Mouse (Mus musculus) G1E (cell line): ENCODE measurements around the gene Trex1. TPM values are rescaled to one million over a fixed set of nuclear protein-coding genes. Genes with fewer than 3 reads are reported as not detected.

Experiments
- ATAC-seq: 2 replicates; pipeline ENCODE4 v1.8.0; 2016; ENCODE audit warnings: mild to moderate bottlenecking; ENCODE audit not compliant: insufficient number of reproducible peaks, poor library complexity, low FRiP score, severe bottlenecking; ENCODE audit errors: extremely low read depth
- DNase-seq: peaks from one replicate; pipeline ENCODE4 v3.0.0; 2012; ENCODE audit warnings: low spot score
- H3K27me3 ChIP-seq: 2 replicates; pipeline ENCODE4 v1.6.1; 2012; ENCODE audit warnings: mild to moderate bottlenecking, low read length, inconsistent platforms; ENCODE audit not compliant: insufficient read depth
- H3K36me3 ChIP-seq: replicated peaks from 2 replicates; pipeline ENCODE3; 2012; ENCODE audit warnings: mild to moderate bottlenecking, inconsistent platforms
- H3K4me1 ChIP-seq: 2 replicates; pipeline ENCODE4 v1.6.1; 2012; ENCODE audit warnings: low read depth, low read length, inconsistent platforms, mixed read lengths; ENCODE audit not compliant: insufficient read depth
- H3K4me3 ChIP-seq: 2 replicates; pipeline ENCODE4 v1.5.1; 2012; ENCODE audit warnings: low read depth, mild to moderate bottlenecking, inconsistent platforms, low read length, moderate library complexity, mixed read lengths
- H3K9me3 ChIP-seq: replicated peaks from 2 replicates; pipeline ENCODE4 v1.6.1; 2012; ENCODE audit warnings: inconsistent platforms
- CTCF ChIP-seq: IDR thresholded peaks from 2 replicates; pipeline ENCODE4 v1.5.1; 2012; ENCODE audit warnings: low read depth, low read length, inconsistent platforms, mixed read lengths
- GATA1 ChIP-seq: IDR thresholded peaks from 2 replicates; pipeline ENCODE4 v1.6.1; 2012; ENCODE audit warnings: borderline replicate concordance, low read length, inconsistent platforms, mixed read lengths
- GATA2 ChIP-seq: IDR thresholded peaks from 2 replicates; pipeline ENCODE4 v1.6.1; 2012; ENCODE audit warnings: low read depth, low read length, inconsistent platforms, borderline replicate concordance
- POLR2AphosphoS5 ChIP-seq: IDR thresholded peaks from 2 replicates; pipeline ENCODE4 v1.6.1; 2012; ENCODE audit warnings: low read depth, low read length, inconsistent platforms; ENCODE audit not compliant: insufficient replicate concordance
- TAL1 ChIP-seq: conservative IDR thresholded peaks from 2 replicates; pipeline ENCODE4 v1.6.1; 2012; ENCODE audit warnings: low read depth, low read length, inconsistent platforms, mixed read lengths
- polyA plus RNA-seq: library from polyadenylated mRNA; stranded (reverse); fragments of >175 nt; gene quantifications from 2 replicates; pipeline ENCODE4 v1.2.3, GENCODE M21; 2012
- total RNA-seq, 2 experiments: library from RNA; stranded (forward) in 1 of 2; stranded (reverse) in 1 of 2; fragments of 200-1000 nt in 1 of 2; fragments of >200 nt in 1 of 2; fragmentation: Nextera tagmentation in 1 of 2; gene quantifications; 2 replicates each; pipeline ENCODE4 v1.2.3; 2014 to 2017

The Trex1 gene
- total and polyA plus RNA-seq, 3 experiments, result 9.6 to 27.4 (median 12.2) TPM

DNA sequence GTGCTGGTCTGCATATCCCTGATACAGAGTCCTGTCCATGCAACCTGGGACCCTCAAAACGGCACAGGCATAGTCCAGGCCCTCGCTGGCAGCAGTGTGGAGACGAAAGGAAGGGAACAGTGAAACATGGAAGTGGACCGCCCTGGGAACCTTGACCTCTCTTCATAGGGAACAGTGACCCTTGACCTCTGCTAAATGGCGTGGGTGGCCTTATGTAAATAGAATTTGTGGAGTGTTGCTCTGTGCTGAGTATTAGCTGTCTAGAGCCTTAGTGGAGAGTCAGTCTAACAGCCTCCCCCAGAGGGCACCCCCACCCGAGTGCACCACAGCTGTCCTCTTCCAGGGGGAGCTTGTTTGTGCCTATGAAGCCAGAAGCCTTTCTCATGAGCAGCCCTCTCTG, 33.3 kb upstream of the Trex1 start:
- Histone ChIP-seq H3K4me3 (no peak overlapping the region), H3K4me1 (peaks cover 10% of the 10 kb centered on the region; the same call in 1 of the 2 replicates), H3K27me3 (peaks cover 33% of the 10 kb centered on the region), H3K9me3 (peaks cover 10% of the 10 kb centered on the region), H3K36me3 (peaks cover 54% of the 10 kb centered on the region)
- DNase-seq, result no peak
- ATAC-seq, result no peak
- TF ChIP-seq GATA1 (no peak), POLR2AphosphoS5 (no peak), GATA2 (no peak), CTCF (no peak), TAL1 (no peak)

DNA sequence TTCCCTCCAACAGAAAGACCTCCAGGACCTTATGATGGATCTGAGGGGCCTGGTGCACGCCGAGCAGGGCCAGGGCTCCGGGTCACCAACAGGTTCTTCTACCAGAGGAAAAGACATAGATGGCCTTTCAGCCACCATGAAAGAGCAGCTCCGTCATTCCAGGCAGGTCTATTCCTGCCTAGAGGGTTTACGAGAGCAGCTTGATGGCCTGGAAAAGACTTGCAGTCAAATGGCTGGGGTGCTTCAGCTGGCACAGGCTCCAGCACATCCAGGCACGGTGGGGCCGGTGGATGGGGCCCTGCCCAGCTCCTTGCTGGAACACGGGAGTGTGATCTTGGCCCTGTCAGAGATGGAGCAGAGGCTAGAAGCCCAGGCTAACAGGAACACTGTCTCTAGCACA, 32.3 kb upstream of the Trex1 start:
- peaks cover 26% of the 10 kb centered on the region for H3K27me3 ChIP-seq
- DNase-seq (no peak), ATAC-seq (no peak)
- H3K4me3 ChIP-seq, result no peak overlapping the region
- peaks cover 10% of the 10 kb centered on the region for H3K9me3 ChIP-seq
- H3K36me3 ChIP-seq, result peaks cover 64% of the 10 kb centered on the region
- no peak for TF ChIP-seq POLR2AphosphoS5
- no peak for TF ChIP-seq GATA2
- TF ChIP-seq GATA1, result no peak
- no peak for TF ChIP-seq TAL1
- TF ChIP-seq CTCF, result no peak
- peaks cover 13% of the 10 kb centered on the region; the same call in 1 of the 2 replicates for H3K4me1 ChIP-seq

GRCm38 (mm10) chr9:109090446-109090845, 30.9 kb upstream of the Trex1 start:
- Histone ChIP-seq H3K36me3 (peaks cover 70% of the 10 kb centered on the region), H3K4me3 (no peak overlapping the region), H3K27me3 (peaks cover 12% of the 10 kb centered on the region), H3K9me3 (peaks cover 6% of the 10 kb centered on the region), H3K4me1 (peaks cover 13% of the 10 kb centered on the region; the same call in 1 of the 2 replicates)
- ATAC-seq (no peak), DNase-seq (no peak)
- TF ChIP-seq GATA1 (no peak), POLR2AphosphoS5 (no peak), CTCF (no peak), TAL1 (no peak), GATA2 (no peak)

DNA sequence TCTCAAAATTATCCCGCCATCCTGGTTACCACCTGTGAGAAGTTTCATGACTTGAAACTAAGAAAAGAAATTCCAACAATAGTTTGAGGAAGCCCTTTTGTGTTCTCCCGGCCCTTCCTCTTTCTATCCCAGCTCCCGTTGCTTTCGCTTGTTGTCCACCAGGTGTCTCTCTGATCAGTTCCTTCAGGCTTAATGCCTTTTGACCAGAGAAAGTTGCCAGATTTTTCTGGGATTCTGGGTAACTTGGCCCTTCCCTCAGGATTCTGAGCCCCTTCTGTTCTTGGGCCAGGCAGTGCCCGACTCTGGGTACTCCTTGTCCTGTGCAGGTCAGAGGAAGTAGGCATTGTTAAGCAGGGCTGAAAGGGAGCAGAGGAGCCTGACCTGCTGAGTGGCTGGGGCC, 28.5 kb upstream of the Trex1 start:
- TF ChIP-seq GATA2 (no peak), GATA1 (no peak), CTCF (no peak), POLR2AphosphoS5 (no peak), TAL1 (no peak)
- ATAC-seq (no peak), DNase-seq (no peak)
- Histone ChIP-seq H3K4me3 (no peak overlapping the region), H3K27me3 (no peaks in the 10 kb centered on the region), H3K4me1 (peaks cover 31% of the 10 kb centered on the region), H3K36me3 (peaks cover 77% of the 10 kb centered on the region), H3K9me3 (no peaks in the 10 kb centered on the region)

DNA sequence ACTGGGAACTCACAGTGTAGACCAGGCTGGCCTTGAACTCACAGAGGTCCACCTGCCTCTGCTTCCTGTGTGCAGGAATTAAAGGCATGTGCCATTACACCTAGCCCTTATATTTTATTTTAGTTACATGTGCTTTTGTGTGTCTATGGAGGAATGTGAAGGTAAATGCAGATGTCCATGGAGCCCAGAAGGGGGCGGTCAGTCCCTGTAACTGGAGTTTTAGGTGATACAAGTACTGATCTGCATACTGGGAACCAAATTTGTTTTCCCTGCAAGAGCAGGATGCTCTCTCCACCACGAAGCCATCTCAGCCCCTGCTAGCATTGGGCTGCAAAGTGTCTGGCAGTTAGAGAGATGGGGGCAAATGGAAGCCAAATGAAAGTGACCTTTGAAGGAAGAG, 25.4 kb upstream of the Trex1 start:
- Histone ChIP-seq H3K4me1 (peaks cover 40% of the 10 kb centered on the region), H3K4me3 (no peak overlapping the region), H3K36me3 (peaks cover 59% of the 10 kb centered on the region), H3K27me3 (no peaks in the 10 kb centered on the region), H3K9me3 (no peaks in the 10 kb centered on the region)
- DNase-seq, result no peak
- ATAC-seq, result no peak
- TF ChIP-seq POLR2AphosphoS5 (no peak), CTCF (no peak), TAL1 (no peak), GATA2 (no peak), GATA1 (no peak)

- Histone ChIP-seq H3K27me3 (no peaks in the 10 kb centered on the region), H3K9me3 (no peaks in the 10 kb centered on the region), H3K4me1 (peaks cover 36% of the 10 kb centered on the region), H3K4me3 (peak within 1 kb of the TSS; percentile 85), H3K36me3 (peaks cover 54% of the 10 kb centered on the region)
- DNase-seq (peak; percentile 94), ATAC-seq (peak; percentile 97)
- TF ChIP-seq CTCF (no peak), TAL1 (no peak), GATA1 (no peak), GATA2 (no peak), POLR2AphosphoS5 (no peak)
Observed at GRCm38 (mm10) chr9:109082124-109082800, 22.7 kb upstream of the Trex1 start, which contains the start of the genes Ccdc51 and Tma7. TSS of gene Ccdc51 (plus strand) at chr9:109082493. TSS of gene Tma7 (minus strand) at chr9:109082587.

DNA sequence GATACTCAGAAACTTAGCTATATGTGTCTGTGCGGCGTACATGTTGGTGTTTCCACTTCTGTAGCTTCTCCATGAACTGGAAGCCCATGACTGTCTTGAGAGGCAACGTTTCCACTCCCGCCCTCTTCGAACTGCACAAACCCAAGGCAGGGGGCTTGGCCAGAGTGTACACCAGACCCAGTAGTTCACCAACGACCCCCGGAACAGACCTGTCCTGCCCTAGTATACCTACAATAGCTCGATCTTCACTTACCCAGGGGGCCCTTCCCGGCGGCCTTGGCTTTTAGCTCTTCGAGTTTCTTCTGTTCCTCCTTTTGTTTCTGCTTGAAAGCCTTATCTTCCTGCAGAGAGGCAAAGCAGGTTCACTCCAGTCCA, 22.2 kb upstream of the Trex1 start:
- Histone ChIP-seq H3K36me3 (peaks cover 52% of the 10 kb centered on the region), H3K4me1 (peaks cover 36% of the 10 kb centered on the region), H3K4me3 (peak overlapping the region; percentile 85), H3K9me3 (no peaks in the 10 kb centered on the region), H3K27me3 (no peaks in the 10 kb centered on the region)
- no peak for DNase-seq
- TF ChIP-seq GATA2, result no peak
- TF ChIP-seq CTCF, result no peak
- ATAC-seq, result no peak
